16 mouse cellular contexts compared by ENCODE assay signal in genomic region chr2:148530546-148530945, GRCm38 (mm10).
A peak's percentile ranks its signal among the peaks of the same experiment; 100 is the strongest.
DNase-seq lines count a peak whose midpoint lies in the region; ATAC-seq and TF ChIP-seq lines count a peak whose summit lies in the region.
"Had no signal": no experiment of that assay in that cellular context is flagged by ENCODE, and none has a peak within 500 bp of the region (broad histone marks: within the 10 kb centered on the region; RNA-seq: fewer than 3 reads in every experiment).

No protein-coding gene starts in this region.

- H3K36me3 ChIP-seq in liver, adult 2 months (ENCODE audit: control insufficient read depth, insufficient read depth, low read length): no peaks in the 10 kb centered on the region
- no peaks in the 10 kb centered on the region for H3K36me3 ChIP-seq in liver, embryonic 11.5 days (ENCODE audit: control insufficient read depth, insufficient read depth, low read length)
- H3K36me3 ChIP-seq: limb, embryonic 13.5 days had no signal

- intact Hi-C loops in gastrocnemius, postnatal 36 days (cut with DNase I): loop anchor here (5.0 kb wide), 1 partner anchor 108 kb away; no protein-coding TSS in a partner anchor

- H3K27me3 ChIP-seq in liver, adult 2 months (ENCODE audit: control insufficient read depth, insufficient read depth, low read length): no peaks in the 10 kb centered on the region
- H3K27me3 ChIP-seq in liver, embryonic 11.5 days (replicated peaks; ENCODE audit: control insufficient read depth, insufficient read depth, low read length): no peaks in the 10 kb centered on the region
- H3K27me3 ChIP-seq: limb, embryonic 13.5 days had no signal

- peaks cover 4% of the 10 kb centered on the region; the same call in 1 of the 2 replicates for H3K4me1 ChIP-seq in liver, adult 2 months (ENCODE audit: control insufficient read depth, insufficient read depth, low read length)
- H3K4me1 ChIP-seq in liver, embryonic 11.5 days (replicated peaks; ENCODE audit: control insufficient read depth, insufficient read depth, low read length): no peaks in the 10 kb centered on the region

- no peak for TF ChIP-seq POLR2A in liver, adult 2 months (IDR thresholded peaks at IDR 0.05; ENCODE audit: extremely low read depth, insufficient read depth, low read length)

- no peaks in the 10 kb centered on the region for H3K79me2 ChIP-seq in liver, adult 2 months (ENCODE audit: control insufficient read depth, insufficient read depth, low read length)

- no peaks in the 10 kb centered on the region for H3K9me3 ChIP-seq in liver, embryonic 11.5 days (ENCODE audit: control insufficient read depth, low read length)
- H3K9me3 ChIP-seq: limb, embryonic 13.5 days had no signal

- TF ChIP-seq CTCF in liver, adult 2 months (IDR thresholded peaks at IDR 0.05; ENCODE audit: low read depth, low read length): no peak

- no peak for ATAC-seq in liver, embryonic 11.5 days (replicated peaks; ENCODE audit: low FRiP score)
- ATAC-seq: forebrain, embryonic 14.5 days; hindbrain, postnatal 0 days had no signal

- no peak overlapping the region for H3K9ac ChIP-seq in liver, adult 2 months (ENCODE audit: low read depth, low read length)
- no peak overlapping the region for H3K9ac ChIP-seq in liver, embryonic 11.5 days (ENCODE audit: low read depth, low read length)
- H3K9ac ChIP-seq: limb, embryonic 13.5 days had no signal

- WGBS in liver, adult 2 months: 68% methylated on average over 4 of the region's 4 CpGs
- 56% methylated on average over 4 of the region's 4 CpGs for WGBS in liver, embryonic 11.5 days

- no peak overlapping the region for H3K4me2 ChIP-seq in liver, embryonic 11.5 days
- H3K4me2 ChIP-seq: limb, embryonic 13.5 days had no signal

- no peak overlapping the region for H3K4me3 ChIP-seq in liver, adult 2 months (ENCODE audit: insufficient read depth, low read depth, low read length)
- H3K4me3 ChIP-seq in liver, embryonic 11.5 days (ENCODE audit: low read depth, low read length): no peak overlapping the region
- H3K4me3 ChIP-seq: limb, embryonic 13.5 days had no signal

- DNase-seq in gastrocnemius, adult 18-20 months (ENCODE audit: low spot score): peak; percentile 48
- DNase-seq in gastrocnemius, postnatal 36 days: no peak
- DNase-seq in liver, adult 2 months (ENCODE audit: extremely low read depth, low read depth, low spot score): peak; percentile 47
- no peak for DNase-seq in liver, embryonic 11.5 days (ENCODE audit: low spot score)
- DNase-seq in kidney, postnatal 10 days: peak; percentile 18
- peak; percentile 77 for DNase-seq in lung, postnatal 36 days
- DNase-seq in c-Kit-positive CD71-positive TER-119-positive erythroid progenitor cells, embryonic 14.5 days (ENCODE audit: low spot score): no peak
- no peak for DNase-seq in thymus, postnatal 36 days
- DNase-seq: B cell, adult 2 months; cerebellum, adult 2 months; heart, postnatal 10 days; spleen, adult 18-20 months; thymus, postnatal 25 days had no signal

- H3K27ac ChIP-seq in liver, adult 2 months (replicated peaks; ENCODE audit: insufficient read depth, low read depth, low read length): no peak overlapping the region
- no peak overlapping the region for H3K27ac ChIP-seq in liver, embryonic 11.5 days (ENCODE audit: low read depth, low read length)
- H3K27ac ChIP-seq: hindbrain, postnatal 0 days; limb, embryonic 13.5 days had no signal

Comparison
In these comparisons a context has a peak if more than half of its experiments do, and no peak if none do; other contexts are left out.
1. DNase-seq: peak in gastrocnemius, adult 18-20 months (single experiment), liver, adult 2 months (single experiment), kidney, postnatal 10 days (single experiment) and lung, postnatal 36 days (single experiment); none in gastrocnemius, postnatal 36 days (0 of 2), liver, embryonic 11.5 days (single experiment), c-Kit-positive CD71-positive TER-119-positive erythroid progenitor cells, embryonic 14.5 days (single experiment) and thymus, postnatal 36 days (0 of 2).